Mouse (Mus musculus) frontal cortex, postnatal 36 days (tissue): Measurements from ENCODE around the gene Dbr1.
"Not testable (repeated sequence)": the region's sequence is repeated elsewhere in the genome, so short reads cannot be mapped to it uniquely, and the experiment has no call there.

Experiments
- DNase-seq, 2 experiments: peaks; one replicate each; pipeline ENCODE4 v3.0.0; 2022; ENCODE audit warnings: low spot score in 2 of 2

The Dbr1 gene

GRCm38 (mm10) chr9:99575677-99576480 lies at the start of gene Dbr1:
Gene Dbr1 (plus strand): TSS chr9:99575799.
- peak; percentile 87 to 94 for DNase-seq

GRCm38 (mm10) chr9:99531865-99532264 lies 43.7 kb upstream of the Dbr1 start:
- no peak for DNase-seq

DNA sequence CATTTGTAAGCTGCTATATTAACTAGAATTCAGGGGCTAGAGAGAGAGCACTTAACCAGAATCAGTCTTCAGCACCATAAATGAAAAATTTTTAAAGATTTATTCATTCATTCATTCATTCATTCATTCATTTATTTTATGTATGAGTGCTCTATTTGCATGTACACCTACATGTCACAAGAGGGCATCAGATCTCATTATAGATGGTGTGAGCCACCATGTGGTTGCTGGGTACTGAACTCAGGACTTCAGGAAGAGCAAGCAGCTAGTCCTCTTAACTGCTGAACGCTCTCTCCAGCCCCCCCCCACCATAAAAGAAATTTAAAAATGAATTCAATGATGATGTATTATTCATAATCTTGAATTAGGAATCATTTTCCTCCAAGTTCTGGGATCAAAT lies 29.3 kb upstream of the Dbr1 start:
- no peak for DNase-seq

- DNase-seq: no peak
Measured at GRCm38 (mm10) chr9:99552068-99552467, 23.5 kb upstream of the Dbr1 start.

GRCm38 (mm10) chr9:99553049-99553448 lies 22.6 kb upstream of the Dbr1 start:
- DNase-seq: no peak

DNA sequence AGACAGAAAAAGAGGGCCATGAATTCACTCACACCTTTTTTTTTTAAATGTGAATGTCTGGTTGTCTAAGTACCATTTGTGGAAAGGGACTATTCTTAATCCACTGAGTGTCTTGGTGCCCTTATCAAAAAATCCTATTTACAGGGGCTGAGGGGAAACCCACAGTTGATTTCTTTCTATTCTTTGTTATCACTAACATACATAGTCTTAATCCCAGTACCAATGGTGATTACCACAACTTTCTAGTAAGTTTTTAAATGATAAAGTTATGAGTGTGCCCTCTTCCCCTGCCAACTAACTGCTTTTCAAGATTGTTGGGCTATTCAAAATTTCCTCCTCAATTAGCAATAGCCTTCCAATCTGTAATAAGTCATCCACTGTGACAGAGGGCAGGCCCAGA lies 21.5 kb upstream of the Dbr1 start:
- no peak for DNase-seq

DNA sequence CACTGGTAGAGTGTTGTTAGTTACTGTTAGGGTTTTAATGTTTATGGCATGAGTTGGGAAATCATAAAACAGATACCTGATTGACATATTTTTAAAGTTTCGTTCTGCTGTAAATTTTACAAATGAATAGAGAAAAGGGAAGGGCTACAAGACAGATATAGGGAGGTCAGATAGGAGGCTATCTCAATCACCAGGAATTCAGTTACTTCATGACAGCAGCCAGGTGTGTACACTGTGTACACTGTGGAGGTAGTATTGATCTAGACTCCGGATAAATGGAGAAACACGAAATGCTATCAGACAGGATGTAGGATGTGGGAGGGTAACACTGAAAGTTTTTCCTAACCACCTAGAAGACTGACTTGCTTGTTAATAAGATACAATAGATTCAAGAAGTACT lies 20.3 kb upstream of the Dbr1 start:
- DNase-seq: no peak

- DNase-seq: no peak
Measured at GRCm38 (mm10) chr9:99557580-99558300, 17.9 kb upstream of the Dbr1 start.

- DNase-seq: no peak
Measured at GRCm38 (mm10) chr9:99558824-99559556, 16.6 kb upstream of the Dbr1 start.

GRCm38 (mm10) chr9:99559557-99559904 lies 16.1 kb upstream of the Dbr1 start:
- no peak for DNase-seq

DNA sequence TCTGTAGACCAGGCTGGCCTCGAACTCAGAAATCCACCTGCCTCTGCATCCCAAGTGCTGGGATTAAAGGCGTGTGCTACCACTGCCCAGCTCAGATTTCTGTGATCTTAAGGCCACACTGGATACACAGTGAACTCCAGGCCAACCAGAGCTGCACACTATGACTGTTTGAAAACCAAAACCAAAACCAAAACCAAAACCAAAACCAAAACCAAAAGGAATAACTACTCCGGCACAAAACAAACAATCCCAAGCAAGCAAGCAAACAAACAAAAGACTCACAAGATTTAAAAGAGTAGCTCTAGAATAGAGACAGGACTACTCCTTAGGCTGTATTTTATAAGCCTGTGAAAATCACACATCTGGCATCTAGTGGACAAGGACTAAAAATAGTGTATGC lies 15.2 kb upstream of the Dbr1 start:
- DNase-seq: no peak

GRCm38 (mm10) chr9:99563714-99564113 lies 11.9 kb upstream of the Dbr1 start:
- no peak for DNase-seq

- DNase-seq: peak in 1 of 2 experiments; percentile 19
Measured at GRCm38 (mm10) chr9:99568023-99568346, 7.6 kb upstream of the Dbr1 start.

GRCm38 (mm10) chr9:99568347-99569070 lies 7.1 kb upstream of the Dbr1 start, which contains the start of gene Armc8:
Gene Armc8 (minus strand): TSS chr9:99568899.
- peak; percentile 92 for DNase-seq

DNA sequence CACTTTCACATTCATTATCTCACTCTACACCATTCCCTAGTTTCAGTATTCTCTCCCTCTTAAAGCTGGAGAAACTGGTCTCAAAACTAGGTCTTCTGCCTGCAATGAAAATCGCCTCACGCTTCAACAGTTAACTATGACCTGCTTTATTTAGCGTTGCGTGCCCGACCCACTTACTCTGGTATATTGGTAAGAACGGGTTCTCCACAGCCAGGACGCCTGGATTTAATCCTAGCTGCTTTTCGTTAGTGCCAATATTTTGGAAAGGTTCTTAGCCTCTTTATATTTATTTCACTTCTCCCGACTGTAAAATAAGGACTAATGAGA lies 6.6 kb upstream of the Dbr1 start:
- no peak for DNase-seq

- DNase-seq: peak in 1 of 2 experiments; percentile 44
Measured at GRCm38 (mm10) chr9:99580655-99581054, 5.1 kb downstream of the Dbr1 start.

GRCm38 (mm10) chr9:99587505-99588202 lies 12.1 kb downstream of the Dbr1 start:
- peak in 1 of 2 experiments; percentile 45 for DNase-seq

DNA sequence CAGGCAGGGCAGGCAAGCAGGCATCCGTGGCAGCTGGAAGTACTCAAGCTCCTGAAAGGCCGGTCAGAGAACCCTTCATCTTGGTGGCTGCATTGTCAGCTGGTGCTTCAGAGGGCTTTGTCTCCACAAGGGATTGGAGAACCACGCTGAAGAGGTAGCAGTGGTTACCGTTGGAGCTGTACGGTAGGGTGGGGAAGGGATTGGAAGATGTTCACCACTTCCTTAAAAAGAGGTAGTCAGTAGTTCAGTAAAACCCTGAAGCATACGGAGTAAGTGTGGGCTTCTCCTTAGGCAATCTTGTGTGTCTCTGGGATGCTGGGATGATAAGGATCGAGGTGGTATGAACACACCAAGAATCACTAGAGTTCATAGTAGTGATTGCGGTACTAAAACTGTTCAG lies 15.5 kb downstream of the Dbr1 start:
- DNase-seq: no peak

- not testable (repeated sequence) for DNase-seq
Measured at GRCm38 (mm10) chr9:99599127-99599526, 23.5 kb downstream of the Dbr1 start.

- no peak for DNase-seq
Measured at GRCm38 (mm10) chr9:99603566-99603965, 28.0 kb downstream of the Dbr1 start.

DNA sequence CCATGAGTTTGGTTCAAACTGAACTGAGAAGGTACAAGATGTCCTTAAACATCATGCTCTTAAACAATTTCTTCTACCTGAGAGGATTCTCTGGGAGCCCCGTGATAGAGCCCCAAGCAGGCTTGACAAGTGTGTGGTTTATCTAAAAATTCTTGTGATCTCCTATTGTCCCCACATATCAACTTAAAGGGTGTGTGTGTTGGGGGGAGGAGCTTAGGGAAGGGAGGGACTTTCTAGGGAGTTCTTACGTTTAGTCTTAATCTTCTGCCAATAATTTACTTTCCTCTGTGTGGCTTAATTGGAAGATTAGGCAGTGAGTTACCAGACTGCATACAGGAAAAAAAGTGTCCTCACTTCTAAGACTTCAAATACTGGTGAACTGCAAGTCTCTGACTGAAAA lies 36.6 kb downstream of the Dbr1 start, which contains the start of gene A4gnt:
TSS of gene A4gnt (plus strand) at position 301 of the 400 bp plus-strand sequence.
- no peak for DNase-seq
